Mouse (Mus musculus): Measurements from ENCODE around the gene Limk1. TPM values are rescaled to one million over a fixed set of nuclear protein-coding genes. Genes with fewer than 3 reads are reported as not detected.

The Limk1 gene
- polyA plus RNA-seq, 1 experiment from 2014 or later = 20.8 TPM

DNA sequence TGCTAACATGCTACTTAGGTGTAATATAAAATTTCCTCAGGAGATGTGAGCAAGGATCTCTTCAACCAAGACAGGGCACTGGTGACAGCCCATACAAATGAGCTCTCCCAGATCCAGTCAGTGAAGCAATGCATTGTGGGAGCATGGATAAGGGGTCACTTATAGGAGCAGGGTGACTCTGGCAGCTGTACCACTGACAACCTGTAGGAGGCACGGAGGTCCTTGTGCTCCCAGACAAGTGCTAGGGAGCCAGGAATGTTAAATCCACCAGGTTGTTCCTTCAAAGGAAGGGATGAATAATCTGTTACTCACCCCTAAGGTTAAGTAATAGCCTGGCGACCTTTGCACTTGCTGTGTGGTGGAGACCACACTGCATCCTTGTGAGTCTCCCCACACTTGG is 6.7 kb upstream of the Limk1 start:
- Histone ChIP-seq H3K9me3 (no peaks in the 10 kb centered on the region), H3K27ac (no peak overlapping the region), H3K4me1 (replicated peaks) (no peaks in the 10 kb centered on the region), H3K4me3 (replicated peaks) (no peak overlapping the region), H3K27me3 (no peaks in the 10 kb centered on the region), H3K9ac (replicated peaks) (no peak overlapping the region), H3K4me2 (replicated peaks) (no peak overlapping the region), H3K36me3 (no peaks in the 10 kb centered on the region)
- 6% methylated on average over 2 of the region's 2 CpGs for WGBS
- no peak for ATAC-seq

DNA sequence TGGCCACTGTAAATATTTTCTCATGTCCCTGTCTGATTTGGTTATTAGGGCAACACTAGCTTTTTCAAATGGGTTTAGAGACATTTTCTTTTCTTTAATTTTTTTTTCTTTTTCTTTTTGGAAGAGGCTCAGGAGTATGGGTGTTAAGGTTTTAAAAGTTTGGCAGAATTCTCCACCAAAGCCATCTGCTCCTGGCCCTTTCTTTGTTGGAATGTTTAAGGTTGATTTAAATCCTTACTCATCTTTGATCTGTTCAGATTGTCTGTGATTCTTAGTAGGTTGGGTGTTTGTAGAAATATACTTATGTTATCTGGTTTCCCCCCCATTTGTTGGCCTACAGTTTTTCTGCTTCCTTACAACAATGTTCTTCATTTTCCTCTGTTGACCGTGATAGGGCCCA is 4.3 kb upstream of the Limk1 start:
- Histone ChIP-seq H3K4me3 (replicated peaks) (no peak overlapping the region), H3K9me3 (no peaks in the 10 kb centered on the region), H3K27ac (no peak overlapping the region), H3K36me3 (no peaks in the 10 kb centered on the region), H3K27me3 (no peaks in the 10 kb centered on the region), H3K9ac (replicated peaks) (no peak overlapping the region), H3K4me2 (replicated peaks) (no peak overlapping the region), H3K4me1 (replicated peaks) (peaks cover 4% of the 10 kb centered on the region)
- ATAC-seq = no peak
- WGBS = 82% methylated on average over 1 of the region's 1 CpGs

DNA sequence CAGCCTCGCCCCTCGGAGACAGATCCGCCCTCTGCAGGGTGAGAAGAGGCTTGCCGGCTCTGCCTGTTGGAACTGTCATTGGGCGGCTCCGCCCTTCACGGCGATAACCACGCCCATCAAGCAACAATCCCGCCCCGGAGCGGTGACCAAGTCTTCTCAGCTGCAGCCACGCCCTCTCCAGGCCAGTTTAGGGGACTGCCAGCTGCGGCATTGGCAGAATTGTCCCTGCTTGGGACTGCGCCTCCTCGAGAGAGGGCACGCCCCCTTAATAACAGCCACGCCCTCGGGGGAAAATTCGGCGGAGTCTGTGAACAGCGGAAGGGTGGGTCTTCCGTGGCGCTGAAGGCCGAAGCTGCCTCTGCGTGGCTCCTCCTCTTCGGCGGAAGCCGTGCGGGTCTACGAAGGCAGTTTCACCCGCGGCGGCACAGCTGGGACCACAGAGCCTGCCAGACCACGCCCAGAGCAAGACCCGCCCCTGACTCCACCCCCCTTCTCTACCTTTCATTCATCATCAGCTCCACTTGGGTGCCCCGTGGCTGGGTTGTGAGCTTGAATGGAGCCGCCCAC is 403 bp upstream of the Limk1 start:
- peak overlapping the region; percentile 92 for H3K27ac ChIP-seq
- peak overlapping the region; percentile 49 for H3K9ac ChIP-seq (replicated peaks)
- ATAC-seq = peak; percentile 96
- H3K27me3 ChIP-seq = no peaks in the 10 kb centered on the region
- H3K4me2 ChIP-seq (replicated peaks) = peak overlapping the region; percentile 84
- H3K36me3 ChIP-seq = peaks cover 26% of the 10 kb centered on the region
- under 1% methylated on average over 37 of the region's 38 CpGs for WGBS
- peak overlapping the region; percentile 86 for H3K4me3 ChIP-seq (replicated peaks)
- no peaks in the 10 kb centered on the region for H3K9me3 ChIP-seq
- peaks cover 23% of the 10 kb centered on the region for H3K4me1 ChIP-seq (replicated peaks)

DNA sequence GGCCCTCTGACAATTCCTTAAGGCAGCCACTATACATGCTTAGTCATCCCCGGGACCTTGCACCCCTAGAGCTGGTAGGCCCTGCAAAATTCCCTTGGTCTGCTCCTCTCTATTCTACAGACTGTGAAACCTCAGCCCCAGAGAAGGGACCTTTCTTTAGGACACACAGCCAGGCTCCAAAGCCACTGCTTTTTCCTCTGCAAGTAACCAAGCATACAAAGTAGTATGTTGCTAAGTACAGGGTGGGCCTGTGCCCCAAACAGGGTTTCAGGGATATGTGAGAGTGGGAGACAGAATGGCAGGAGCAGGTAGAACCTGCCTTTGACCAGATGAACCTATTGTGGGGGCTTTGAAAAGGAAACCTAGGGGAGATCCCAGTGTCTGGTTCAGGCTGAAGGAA is 1.2 kb downstream of the Limk1 start:
- H3K27ac ChIP-seq = 0 out of 2 replicates have a peak overlapping the region, but pooled peaks have one; percentile 1
- no peak for ATAC-seq
- peak overlapping the region; percentile 93 for H3K9ac ChIP-seq (replicated peaks)
- H3K4me2 ChIP-seq (replicated peaks) = peak overlapping the region; percentile 84
- no peaks in the 10 kb centered on the region for H3K9me3 ChIP-seq
- peaks cover 23% of the 10 kb centered on the region for H3K4me1 ChIP-seq (replicated peaks)
- H3K4me3 ChIP-seq (replicated peaks) = peak overlapping the region; percentile 86
- WGBS = 74% methylated on average over 1 of the region's 1 CpGs
- H3K36me3 ChIP-seq = peaks cover 40% of the 10 kb centered on the region
- H3K27me3 ChIP-seq = no peaks in the 10 kb centered on the region

DNA sequence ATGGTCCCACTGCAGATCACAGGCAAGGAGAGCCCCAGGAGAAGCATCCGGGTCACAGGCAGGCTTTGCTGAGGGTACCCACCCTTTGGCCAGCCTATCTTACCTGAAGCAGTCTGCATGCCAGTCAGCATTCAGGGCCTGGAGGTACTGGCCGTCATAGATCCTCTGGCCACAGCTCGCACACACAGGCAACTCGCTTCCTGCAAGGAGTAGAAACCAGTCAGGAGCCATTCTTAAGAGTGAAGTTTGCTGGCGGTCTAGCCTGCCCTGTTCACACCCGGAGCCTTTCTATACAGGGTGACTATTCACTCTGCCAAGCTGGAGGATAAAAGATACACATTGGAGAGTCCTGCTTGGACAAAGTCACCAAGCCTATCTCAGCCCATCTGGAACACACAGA is 1.9 kb downstream of the Limk1 start:
- 93% methylated on average over 6 of the region's 6 CpGs for WGBS
- Histone ChIP-seq H3K9ac (replicated peaks) (no peak overlapping the region), H3K4me2 (replicated peaks) (peak overlapping the region; percentile 84; the same call in 1 of the 2 replicates), H3K27ac (no peak overlapping the region), H3K27me3 (no peaks in the 10 kb centered on the region), H3K4me1 (replicated peaks) (peaks cover 23% of the 10 kb centered on the region), H3K4me3 (replicated peaks) (0 out of 2 replicates have a peak overlapping the region, but pooled peaks have one; percentile 86), H3K9me3 (no peaks in the 10 kb centered on the region), H3K36me3 (peaks cover 40% of the 10 kb centered on the region)
- no peak for ATAC-seq

DNA sequence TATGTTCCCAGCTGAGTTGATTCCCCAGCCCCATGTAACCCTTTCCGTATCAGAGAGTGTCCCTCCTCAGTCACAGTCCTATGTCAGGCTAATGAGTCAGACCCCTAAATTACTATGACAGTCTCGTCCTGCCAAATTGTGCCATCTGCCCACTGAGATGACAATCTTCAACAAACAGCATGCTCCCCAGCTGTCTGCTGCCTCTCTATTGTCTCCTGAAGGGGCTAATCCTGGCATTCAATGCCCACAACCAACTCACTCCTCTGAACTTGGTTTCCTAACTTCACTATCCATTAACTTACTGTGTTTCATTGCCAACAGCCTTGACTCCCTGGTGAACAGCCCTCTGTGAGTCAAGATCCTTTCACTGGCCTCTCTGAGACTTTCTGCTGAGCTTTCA is 4.0 kb downstream of the Limk1 start:
- no peaks in the 10 kb centered on the region for H3K27me3 ChIP-seq
- H3K9me3 ChIP-seq = no peaks in the 10 kb centered on the region
- WGBS = 72% methylated on average over 2 of the region's 2 CpGs
- H3K4me3 ChIP-seq (replicated peaks) = no peak overlapping the region
- H3K4me2 ChIP-seq (replicated peaks) = no peak overlapping the region
- peaks cover 50% of the 10 kb centered on the region for H3K36me3 ChIP-seq
- H3K9ac ChIP-seq (replicated peaks) = no peak overlapping the region
- peaks cover 32% of the 10 kb centered on the region for H3K4me1 ChIP-seq (replicated peaks)
- no peak overlapping the region for H3K27ac ChIP-seq
- ATAC-seq = no peak

DNA sequence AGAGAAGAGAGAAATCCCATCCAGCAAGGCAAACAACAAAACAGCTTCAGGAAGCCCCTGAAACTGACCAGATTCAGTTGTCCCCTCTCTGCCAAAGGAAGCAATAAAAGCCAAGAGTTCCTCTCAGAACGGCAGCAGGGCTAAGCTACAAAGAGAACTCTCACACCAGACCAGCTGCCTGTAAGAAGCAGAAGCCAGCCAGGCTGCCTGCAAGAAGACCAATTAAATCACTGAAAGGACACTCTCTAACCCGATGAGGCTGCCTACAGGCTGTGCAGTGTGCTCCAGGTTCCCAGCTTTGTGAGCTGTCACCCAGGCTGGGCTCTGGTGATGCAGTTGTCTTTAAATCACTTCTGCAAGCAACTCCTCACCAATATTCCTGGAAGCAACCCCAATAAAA is 4.6 kb downstream of the Limk1 start:
- H3K4me3 ChIP-seq (replicated peaks) = no peak overlapping the region
- H3K36me3 ChIP-seq = peaks cover 50% of the 10 kb centered on the region
- peaks cover 36% of the 10 kb centered on the region for H3K4me1 ChIP-seq (replicated peaks)
- H3K27me3 ChIP-seq = no peaks in the 10 kb centered on the region
- 72% methylated on average over 2 of the region's 2 CpGs for WGBS
- no peak overlapping the region for H3K4me2 ChIP-seq (replicated peaks)
- H3K27ac ChIP-seq = no peak overlapping the region
- no peak for ATAC-seq
- no peaks in the 10 kb centered on the region for H3K9me3 ChIP-seq
- H3K9ac ChIP-seq (replicated peaks) = no peak overlapping the region

DNA sequence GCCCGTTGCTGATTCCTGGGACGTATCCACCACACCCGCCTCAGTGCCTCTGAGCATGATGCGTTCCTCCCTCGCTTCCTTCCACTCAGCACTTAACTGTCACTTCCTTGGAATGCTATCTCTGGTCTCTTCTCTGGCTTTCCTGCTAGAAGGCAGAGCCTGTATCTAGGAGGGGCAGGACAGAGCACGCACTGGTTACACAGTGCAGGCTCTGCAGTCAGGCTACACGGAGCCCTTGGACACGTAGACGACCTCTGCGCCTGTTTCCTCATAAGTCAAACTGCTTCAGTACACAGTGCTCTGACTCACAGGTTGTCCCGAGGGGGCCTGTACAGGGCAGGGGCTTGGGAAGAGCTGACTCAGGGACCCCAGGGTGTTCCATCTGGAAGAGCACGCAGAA is 8.2 kb downstream of the Limk1 start:
- no peak overlapping the region for H3K4me3 ChIP-seq (replicated peaks)
- no peaks in the 10 kb centered on the region for H3K27me3 ChIP-seq
- peaks cover 39% of the 10 kb centered on the region for H3K36me3 ChIP-seq
- no peak overlapping the region for H3K9ac ChIP-seq (replicated peaks)
- no peak overlapping the region for H3K4me2 ChIP-seq (replicated peaks)
- no peak overlapping the region for H3K27ac ChIP-seq
- H3K4me1 ChIP-seq (replicated peaks) = peaks cover 49% of the 10 kb centered on the region
- H3K9me3 ChIP-seq = no peaks in the 10 kb centered on the region
- 87% methylated on average over 12 of the region's 12 CpGs for WGBS
- ATAC-seq = no peak

DNA sequence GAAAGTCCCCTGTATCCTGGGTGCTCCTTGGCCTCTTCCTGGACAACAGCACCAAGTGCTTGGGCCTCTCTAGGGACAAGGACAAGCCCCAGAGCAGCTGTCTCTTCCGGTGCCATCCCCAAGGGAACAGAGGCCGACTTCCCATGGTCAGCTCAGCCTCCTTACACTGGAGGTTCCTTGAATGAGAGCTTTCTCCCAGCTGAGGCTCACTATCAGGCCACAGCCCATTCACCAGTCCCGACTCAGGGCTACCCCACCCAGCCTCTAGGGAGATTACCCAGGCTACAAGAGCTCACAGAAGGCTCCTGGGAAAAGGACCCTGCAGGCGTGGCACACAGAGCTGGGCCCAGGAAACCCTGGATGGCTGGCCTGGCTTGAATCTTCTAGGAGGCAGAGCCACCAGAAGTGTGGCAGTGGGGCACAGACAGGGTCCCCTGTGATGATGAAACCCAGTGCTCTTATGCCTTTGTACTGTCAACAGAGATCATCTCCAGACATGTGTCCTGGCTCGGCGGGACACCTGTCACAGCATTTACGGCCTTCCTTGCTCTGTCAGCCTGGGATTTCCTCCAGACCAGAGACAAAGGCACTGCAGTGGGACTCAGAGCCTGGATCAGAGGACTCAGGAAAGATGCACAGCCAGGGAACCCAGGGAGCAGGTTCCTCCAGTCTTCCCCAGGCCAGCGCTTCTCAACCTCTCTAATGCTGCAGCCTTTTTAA is 9.4 kb downstream of the Limk1 start:
- Histone ChIP-seq H3K27me3 (no peaks in the 10 kb centered on the region), H3K4me1 (replicated peaks) (peaks cover 48% of the 10 kb centered on the region), H3K9me3 (no peaks in the 10 kb centered on the region), H3K36me3 (peaks cover 29% of the 10 kb centered on the region), H3K4me3 (replicated peaks) (no peak overlapping the region), H3K27ac (no peak overlapping the region), H3K9ac (replicated peaks) (peak overlapping the region; percentile 28; the same call in 1 of the 2 replicates), H3K4me2 (replicated peaks) (no peak overlapping the region)
- no peak for ATAC-seq
- 62% methylated on average over 8 of the region's 8 CpGs for WGBS

DNA sequence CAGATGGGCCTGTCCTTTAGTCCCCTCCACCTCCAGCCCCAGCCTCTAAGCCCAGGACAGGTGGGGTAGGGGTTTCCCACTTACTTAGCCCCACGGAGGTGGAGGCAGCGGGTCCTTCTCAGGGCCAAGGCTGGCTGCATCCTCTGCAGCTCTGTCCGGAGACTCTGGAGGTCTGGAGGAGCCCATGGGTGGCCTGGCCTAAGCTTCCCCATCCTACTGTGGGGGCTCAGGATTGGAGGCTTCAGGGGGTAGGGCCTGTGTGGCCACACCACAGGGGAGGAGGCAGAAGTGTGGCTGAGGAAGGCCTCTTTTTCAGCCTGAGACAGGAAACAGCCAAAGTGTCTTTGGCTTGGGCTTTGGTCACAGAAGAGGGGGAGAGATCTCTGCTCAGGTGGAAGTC is 10.4 kb downstream of the Limk1 start:
- WGBS = 78% methylated on average over 3 of the region's 3 CpGs
- Histone ChIP-seq H3K9ac (replicated peaks) (0 out of 2 replicates have a peak overlapping the region, but pooled peaks have one; percentile 36), H3K27me3 (no peaks in the 10 kb centered on the region), H3K9me3 (no peaks in the 10 kb centered on the region), H3K27ac (no peak overlapping the region), H3K4me1 (replicated peaks) (peaks cover 48% of the 10 kb centered on the region), H3K36me3 (peaks cover 22% of the 10 kb centered on the region), H3K4me2 (replicated peaks) (no peak overlapping the region), H3K4me3 (replicated peaks) (no peak overlapping the region)
- no peak for ATAC-seq

DNA sequence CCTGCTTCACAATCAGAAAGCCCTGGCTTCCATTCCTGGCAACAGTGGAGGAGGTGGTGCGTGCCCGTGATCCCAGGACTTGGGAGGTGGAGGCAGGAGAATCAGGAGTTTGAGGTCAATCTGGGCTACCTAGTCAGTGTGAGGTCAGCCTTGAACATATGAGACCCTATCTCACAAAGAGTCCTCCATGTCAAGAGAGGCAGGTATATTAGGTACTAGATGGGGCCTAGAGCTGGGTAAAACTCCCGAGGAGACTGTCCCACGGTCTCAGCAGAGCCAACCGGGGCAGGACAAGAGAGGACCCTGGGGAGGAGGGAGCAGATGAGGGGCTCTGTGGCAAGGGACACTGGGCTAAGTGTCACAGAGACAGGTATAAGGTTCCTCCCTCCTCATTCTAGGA is 10.9 kb downstream of the Limk1 start:
- WGBS = 94% methylated on average over 5 of the region's 5 CpGs
- Histone ChIP-seq H3K4me2 (replicated peaks) (no peak overlapping the region), H3K27me3 (no peaks in the 10 kb centered on the region), H3K27ac (no peak overlapping the region), H3K9me3 (no peaks in the 10 kb centered on the region), H3K4me1 (replicated peaks) (peaks cover 50% of the 10 kb centered on the region), H3K9ac (replicated peaks) (no peak overlapping the region), H3K4me3 (replicated peaks) (no peak overlapping the region), H3K36me3 (peaks cover 22% of the 10 kb centered on the region)
- no peak for ATAC-seq

DNA sequence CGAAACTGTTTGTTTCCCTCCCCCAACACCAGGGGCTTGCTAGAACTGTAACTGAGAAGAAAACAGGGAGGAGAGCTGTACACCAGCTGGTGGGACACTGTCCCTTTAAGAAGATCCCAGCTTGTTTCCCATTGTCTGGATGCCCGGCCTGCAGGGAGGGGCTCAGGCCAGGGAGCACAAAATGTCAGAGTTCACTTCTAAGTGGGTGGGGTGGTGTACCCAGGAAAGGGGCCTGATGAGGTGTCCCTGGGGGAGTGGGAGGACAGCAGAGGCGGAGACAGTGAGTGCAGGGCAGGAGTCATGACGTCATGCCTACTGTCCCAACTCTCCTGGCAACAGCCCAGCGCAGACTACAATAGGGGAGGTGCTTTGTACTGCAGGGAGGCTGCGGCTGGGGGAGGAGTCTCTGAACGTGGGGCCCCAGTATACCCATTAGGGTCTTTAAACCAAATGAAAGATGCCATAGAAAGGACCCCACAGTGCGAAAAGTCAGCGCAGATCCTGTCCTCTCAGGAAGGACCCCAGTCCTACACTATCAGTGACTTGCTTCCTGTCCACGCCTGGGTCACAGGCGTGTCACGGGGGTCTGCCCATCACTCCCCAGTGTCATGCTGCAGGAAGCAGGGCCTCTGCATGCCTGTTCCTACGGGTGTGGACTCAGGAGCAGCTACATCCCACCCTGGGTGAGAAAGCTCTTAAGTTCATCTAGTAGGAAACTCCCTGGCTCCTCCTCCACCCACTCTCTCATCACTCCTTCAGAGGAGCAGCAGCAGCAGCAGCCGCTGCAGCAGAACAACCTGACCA is 12.2 kb downstream of the Limk1 start:
- no peaks in the 10 kb centered on the region for H3K27me3 ChIP-seq
- ATAC-seq = peak; percentile 86
- 1% methylated on average over 14 of the region's 14 CpGs for WGBS
- peak overlapping the region; percentile 63 for H3K9ac ChIP-seq (replicated peaks)
- H3K9me3 ChIP-seq = no peaks in the 10 kb centered on the region
- H3K4me1 ChIP-seq (replicated peaks) = peaks cover 63% of the 10 kb centered on the region
- H3K4me2 ChIP-seq (replicated peaks) = peak overlapping the region; percentile 61
- peaks cover 26% of the 10 kb centered on the region for H3K36me3 ChIP-seq
- H3K4me3 ChIP-seq (replicated peaks) = peak overlapping the region; percentile 34
- H3K27ac ChIP-seq = peak overlapping the region; percentile 91

Measured in midbrain, embryonic 13.5 days (tissue).